Mouse (Mus musculus): Measurements from ENCODE around the gene Snx17. TPM values are rescaled to one million over a fixed set of nuclear protein-coding genes. Genes with fewer than 3 reads are reported as not detected.

Snx17 gene
- polyA plus RNA-seq, 1 experiment from 2014 or later = 165 TPM

GRCm38 (mm10) chr5:31183678-31184077 lies 9.3 kb upstream of the Snx17 start:
- no peak overlapping the region for H3K4me2 ChIP-seq (replicated peaks)
- no peaks in the 10 kb centered on the region for H3K9me3 ChIP-seq
- no peak overlapping the region for H3K27ac ChIP-seq
- no peak for ATAC-seq (ENCODE audit: low FRiP score, low read depth)
- H3K4me3 ChIP-seq = no peak overlapping the region
- 62% methylated on average over 4 of the region's 4 CpGs for WGBS
- H3K36me3 ChIP-seq = peaks cover 19% of the 10 kb centered on the region
- no peaks in the 10 kb centered on the region for H3K27me3 ChIP-seq
- no peak overlapping the region for H3K9ac ChIP-seq
- peaks cover 9% of the 10 kb centered on the region; the same call in 1 of the 2 replicates for H3K4me1 ChIP-seq

GRCm38 (mm10) chr5:31188223-31188840 lies 4.7 kb upstream of the Snx17 start:
- no peaks in the 10 kb centered on the region for H3K9me3 ChIP-seq
- H3K36me3 ChIP-seq = peaks cover 46% of the 10 kb centered on the region
- H3K27ac ChIP-seq = no peak overlapping the region
- WGBS = 74% methylated on average over 4 of the region's 4 CpGs
- no peak overlapping the region for H3K9ac ChIP-seq
- no peak for ATAC-seq (ENCODE audit: low FRiP score, low read depth)
- H3K4me1 ChIP-seq = peaks cover 12% of the 10 kb centered on the region
- H3K4me2 ChIP-seq (replicated peaks) = no peak overlapping the region
- H3K27me3 ChIP-seq = no peaks in the 10 kb centered on the region
- no peak overlapping the region for H3K4me3 ChIP-seq

- Histone ChIP-seq H3K4me1 (peaks cover 23% of the 10 kb centered on the region), H3K36me3 (peaks cover 53% of the 10 kb centered on the region), H3K4me3 (no peak overlapping the region), H3K27ac (no peak overlapping the region), H3K4me2 (replicated peaks) (no peak overlapping the region), H3K27me3 (no peaks in the 10 kb centered on the region), H3K9me3 (no peaks in the 10 kb centered on the region), H3K9ac (no peak overlapping the region)
- no peak for ATAC-seq (ENCODE audit: low FRiP score, low read depth)
- WGBS = 94% methylated on average over 9 of the region's 9 CpGs
Observed at GRCm38 (mm10) chr5:31190201-31190600, 2.8 kb upstream of the Snx17 start.

GRCm38 (mm10) chr5:31192045-31192938 lies 735 bp upstream of the Snx17 start:
- Histone ChIP-seq H3K27ac (peak overlapping the region; percentile 77), H3K4me2 (replicated peaks) (peak overlapping the region; percentile 90), H3K27me3 (no peaks in the 10 kb centered on the region), H3K36me3 (peaks cover 69% of the 10 kb centered on the region), H3K9ac (peak overlapping the region; percentile 95), H3K4me3 (peak overlapping the region; percentile 93), H3K9me3 (no peaks in the 10 kb centered on the region), H3K4me1 (peaks cover 23% of the 10 kb centered on the region)
- WGBS = 11% methylated on average over 42 of the region's 42 CpGs
- ATAC-seq (ENCODE audit: low FRiP score, low read depth) = no peak; the same call in none of the 2 replicates

GRCm38 (mm10) chr5:31193631-31194281 lies 729 bp downstream of the Snx17 start:
- H3K9me3 ChIP-seq = no peaks in the 10 kb centered on the region
- H3K36me3 ChIP-seq = peaks cover 69% of the 10 kb centered on the region
- H3K27me3 ChIP-seq = no peaks in the 10 kb centered on the region
- peak overlapping the region; percentile 93 for H3K4me3 ChIP-seq
- no peak for ATAC-seq (ENCODE audit: low FRiP score, low read depth)
- peak overlapping the region; percentile 90 for H3K4me2 ChIP-seq (replicated peaks)
- peak overlapping the region; percentile 95 for H3K9ac ChIP-seq
- peaks cover 23% of the 10 kb centered on the region for H3K4me1 ChIP-seq
- WGBS = 11% methylated on average over 25 of the region's 25 CpGs
- H3K27ac ChIP-seq = peak overlapping the region; percentile 89

- Histone ChIP-seq H3K27ac (no peak overlapping the region), H3K27me3 (no peaks in the 10 kb centered on the region), H3K4me2 (replicated peaks) (peak overlapping the region; percentile 90), H3K4me1 (peaks cover 24% of the 10 kb centered on the region), H3K9me3 (no peaks in the 10 kb centered on the region), H3K4me3 (peak overlapping the region; percentile 93), H3K9ac (peak overlapping the region; percentile 95), H3K36me3 (peaks cover 71% of the 10 kb centered on the region)
- WGBS = 92% methylated on average over 16 of the region's 16 CpGs
- ATAC-seq (ENCODE audit: low FRiP score, low read depth) = no peak
Observed at GRCm38 (mm10) chr5:31194486-31195485, 1.8 kb downstream of the Snx17 start.

GRCm38 (mm10) chr5:31195671-31196070 lies 2.6 kb downstream of the Snx17 start:
- WGBS = 91% methylated on average over 4 of the region's 4 CpGs
- Histone ChIP-seq H3K4me3 (no peak overlapping the region), H3K36me3 (peaks cover 71% of the 10 kb centered on the region)

GRCm38 (mm10) chr5:31196207-31196606 lies 3.2 kb downstream of the Snx17 start:
- Histone ChIP-seq H3K4me3 (no peak overlapping the region), H3K27me3 (no peaks in the 10 kb centered on the region), H3K4me1 (peaks cover 36% of the 10 kb centered on the region), H3K36me3 (peaks cover 65% of the 10 kb centered on the region), H3K9ac (no peak overlapping the region), H3K27ac (no peak overlapping the region), H3K4me2 (replicated peaks) (no peak overlapping the region), H3K9me3 (peaks cover 6% of the 10 kb centered on the region)
- ATAC-seq (ENCODE audit: low FRiP score, low read depth) = no peak
- 93% methylated on average over 10 of the region's 10 CpGs for WGBS

More at GRCm38 (mm10) chr5:31195671-31196070, 2.6 kb downstream of the Snx17 start:
- Histone ChIP-seq H3K27me3 (no peaks in the 10 kb centered on the region), H3K9me3 (peaks cover 6% of the 10 kb centered on the region), H3K4me2 (replicated peaks) (no peak overlapping the region), H3K9ac (no peak overlapping the region), H3K4me1 (peaks cover 32% of the 10 kb centered on the region), H3K27ac (no peak overlapping the region)
- ATAC-seq (ENCODE audit: low FRiP score, low read depth) = no peak

- Histone ChIP-seq H3K9me3 (peaks cover 6% of the 10 kb centered on the region), H3K36me3 (peaks cover 62% of the 10 kb centered on the region), H3K27me3 (no peaks in the 10 kb centered on the region), H3K4me2 (replicated peaks) (no peak overlapping the region), H3K27ac (no peak overlapping the region), H3K4me3 (no peak overlapping the region), H3K4me1 (peaks cover 29% of the 10 kb centered on the region), H3K9ac (no peak overlapping the region)
- WGBS = 91% methylated on average over 12 of the region's 12 CpGs
- no peak for ATAC-seq (ENCODE audit: low FRiP score, low read depth)
Observed at GRCm38 (mm10) chr5:31197072-31197471, 4.0 kb downstream of the Snx17 start.

GRCm38 (mm10) chr5:31198170-31198569 lies 5.1 kb downstream of the Snx17 start:
- Histone ChIP-seq H3K4me1 (peaks cover 34% of the 10 kb centered on the region), H3K4me2 (replicated peaks) (no peak overlapping the region), H3K36me3 (peaks cover 71% of the 10 kb centered on the region), H3K9me3 (peaks cover 6% of the 10 kb centered on the region), H3K9ac (no peak overlapping the region), H3K27me3 (no peaks in the 10 kb centered on the region), H3K4me3 (no peak overlapping the region), H3K27ac (no peak overlapping the region)
- 85% methylated on average over 9 of the region's 9 CpGs for WGBS
- no peak for ATAC-seq (ENCODE audit: low FRiP score, low read depth)

GRCm38 (mm10) chr5:31198616-31199320 lies 5.7 kb downstream of the Snx17 start:
- no peak for ATAC-seq (ENCODE audit: low FRiP score, low read depth)
- H3K4me1 ChIP-seq = peaks cover 33% of the 10 kb centered on the region
- no peak overlapping the region for H3K4me3 ChIP-seq
- peaks cover 6% of the 10 kb centered on the region for H3K9me3 ChIP-seq
- no peak overlapping the region for H3K27ac ChIP-seq
- H3K36me3 ChIP-seq = peaks cover 77% of the 10 kb centered on the region
- no peaks in the 10 kb centered on the region for H3K27me3 ChIP-seq
- H3K4me2 ChIP-seq (replicated peaks) = no peak overlapping the region
- no peak overlapping the region for H3K9ac ChIP-seq
- 85% methylated on average over 5 of the region's 5 CpGs for WGBS
